Mouse (Mus musculus): Measurements from ENCODE around the gene Mrpl58. TPM values are rescaled to one million over a fixed set of nuclear protein-coding genes. Genes with fewer than 3 reads are reported as not detected.

Mrpl58 gene
- polyA plus RNA-seq, 1 experiment from 2014 or later: 162 TPM

- Histone ChIP-seq H3K4me3 (no peak overlapping the region), H3K27ac (ENCODE audit: poor library complexity, severe bottlenecking) (no peak overlapping the region), H3K36me3 (no peaks in the 10 kb centered on the region), H3K27me3 (replicated peaks) (peaks cover 78% of the 10 kb centered on the region), H3K4me1 (replicated peaks) (peaks cover 24% of the 10 kb centered on the region), H3K9me3 (replicated peaks) (no peaks in the 10 kb centered on the region), H3K4me2 (no peak overlapping the region), H3K9ac (no peak overlapping the region)
- no peak for ATAC-seq (ENCODE audit: insufficient number of reproducible peaks, low FRiP score)
- 54% methylated on average over 8 of the region's 8 CpGs for WGBS
Measured at GRCm38 (mm10) chr11:115371354-115371753, 32.2 kb upstream of the Mrpl58 start.

DNA sequence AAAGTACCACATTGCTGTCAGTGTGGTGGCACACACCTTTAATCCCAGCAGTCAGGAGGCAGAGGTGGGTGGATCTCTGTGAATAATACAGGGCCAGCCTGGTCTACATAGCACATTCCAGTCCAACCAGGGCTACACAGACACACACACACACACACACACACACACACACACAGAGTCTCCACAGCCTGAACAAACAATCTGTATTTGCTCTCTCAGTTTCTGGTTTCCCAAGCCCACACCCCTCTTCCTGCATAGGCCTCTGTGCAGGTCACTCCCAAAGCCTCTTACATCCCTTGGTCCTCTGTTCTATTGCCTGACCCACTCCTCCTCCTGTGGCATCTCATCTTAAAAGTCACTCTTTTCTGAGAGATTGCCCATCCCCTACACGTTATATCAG lies 31.5 kb upstream of the Mrpl58 start:
- Histone ChIP-seq H3K9me3 (replicated peaks) (no peaks in the 10 kb centered on the region), H3K36me3 (no peaks in the 10 kb centered on the region), H3K27me3 (replicated peaks) (peaks cover 77% of the 10 kb centered on the region), H3K4me2 (no peak overlapping the region), H3K9ac (no peak overlapping the region), H3K27ac (ENCODE audit: poor library complexity, severe bottlenecking) (no peak overlapping the region), H3K4me1 (replicated peaks) (peaks cover 18% of the 10 kb centered on the region), H3K4me3 (no peak overlapping the region)
- WGBS: 57% methylated on average over 1 of the region's 1 CpGs
- no peak for ATAC-seq (ENCODE audit: insufficient number of reproducible peaks, low FRiP score)

DNA sequence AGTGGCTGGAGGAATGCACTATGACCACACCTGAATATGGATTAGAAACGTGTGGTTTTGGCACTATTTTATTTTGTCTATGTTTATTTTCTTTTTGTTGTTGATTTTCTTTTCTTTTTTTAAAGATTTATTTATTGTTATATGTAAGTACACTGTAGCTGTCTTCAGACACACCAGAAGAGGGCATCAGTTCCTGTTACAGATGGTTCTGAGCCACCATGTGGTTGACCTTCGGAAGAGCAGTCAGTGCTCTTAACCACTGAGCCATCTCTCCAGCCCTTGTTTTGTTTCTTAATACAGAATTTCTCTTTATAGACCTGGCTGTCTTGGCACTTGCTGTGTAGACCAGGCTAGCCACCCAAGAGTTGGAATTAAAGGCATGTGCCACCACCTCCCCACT lies 30.8 kb upstream of the Mrpl58 start:
- ATAC-seq (ENCODE audit: insufficient number of reproducible peaks, low FRiP score): no peak
- 49% methylated on average over 2 of the region's 2 CpGs for WGBS
- no peak overlapping the region for H3K4me3 ChIP-seq

DNA sequence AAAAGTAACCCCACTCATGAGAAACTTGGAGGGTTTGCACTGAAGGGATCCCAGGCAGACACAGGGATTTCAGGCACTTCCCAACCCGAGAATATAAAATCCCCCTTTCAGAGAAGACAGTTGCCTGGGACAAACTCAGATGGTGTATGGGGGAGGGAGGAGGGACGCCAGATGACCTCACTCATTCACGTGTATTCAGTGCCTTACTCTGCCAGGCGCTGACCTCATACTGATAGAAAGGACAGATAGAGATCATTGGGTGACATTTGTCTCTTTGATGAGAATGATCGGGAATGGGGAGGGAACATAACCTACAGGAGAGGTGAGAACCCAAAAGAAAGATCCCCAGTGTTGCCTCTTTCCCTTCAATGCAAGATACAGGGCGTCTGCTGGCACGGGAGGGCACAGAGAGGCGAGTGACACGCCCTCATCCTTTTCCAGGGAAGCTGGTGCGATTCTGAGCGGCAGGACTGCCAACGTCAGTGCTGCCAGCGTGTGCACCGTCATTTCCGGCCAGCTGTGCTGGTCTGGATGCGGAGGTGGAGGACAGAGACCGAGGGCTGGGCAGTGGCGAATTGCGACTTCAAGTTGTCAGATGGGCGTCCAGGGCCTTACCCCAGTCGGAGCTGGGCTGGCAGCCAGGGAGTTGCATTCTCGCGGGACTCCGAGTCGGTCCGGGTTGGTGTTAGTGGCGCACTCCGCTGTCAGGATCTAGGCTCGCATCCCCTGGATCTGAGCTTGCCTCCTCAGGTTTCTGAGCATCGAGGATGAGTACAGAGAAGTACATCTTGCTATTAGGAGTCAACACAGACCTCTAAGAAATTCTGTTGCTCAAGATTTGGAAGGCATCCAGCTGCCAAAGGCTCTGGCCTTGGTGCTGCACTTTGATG lies 29.5 kb upstream of the Mrpl58 start:
- no peak overlapping the region for H3K27ac ChIP-seq (ENCODE audit: poor library complexity, severe bottlenecking)
- H3K27me3 ChIP-seq (replicated peaks): peaks cover 66% of the 10 kb centered on the region
- peak; percentile 55; the same call in 1 of the 2 replicates for ATAC-seq (ENCODE audit: insufficient number of reproducible peaks, low FRiP score)
- peak overlapping the region; percentile 42 for H3K4me3 ChIP-seq
- H3K9ac ChIP-seq: peak overlapping the region; percentile 67
- no peaks in the 10 kb centered on the region for H3K36me3 ChIP-seq
- H3K9me3 ChIP-seq (replicated peaks): peaks cover 4% of the 10 kb centered on the region; the same call in 1 of the 2 replicates
- 2% methylated on average over 30 of the region's 30 CpGs for WGBS
- peak overlapping the region; percentile 76 for H3K4me2 ChIP-seq
- peaks cover 14% of the 10 kb centered on the region for H3K4me1 ChIP-seq (replicated peaks)

More for the DNA sequence above, 30.8 kb upstream of the Mrpl58 start:
- no peak overlapping the region for H3K4me2 ChIP-seq
- no peak overlapping the region for H3K9ac ChIP-seq
- no peaks in the 10 kb centered on the region for H3K36me3 ChIP-seq
- H3K4me1 ChIP-seq (replicated peaks): peaks cover 14% of the 10 kb centered on the region
- peaks cover 75% of the 10 kb centered on the region for H3K27me3 ChIP-seq (replicated peaks)
- no peak overlapping the region for H3K27ac ChIP-seq (ENCODE audit: poor library complexity, severe bottlenecking)
- no peaks in the 10 kb centered on the region for H3K9me3 ChIP-seq (replicated peaks)

DNA sequence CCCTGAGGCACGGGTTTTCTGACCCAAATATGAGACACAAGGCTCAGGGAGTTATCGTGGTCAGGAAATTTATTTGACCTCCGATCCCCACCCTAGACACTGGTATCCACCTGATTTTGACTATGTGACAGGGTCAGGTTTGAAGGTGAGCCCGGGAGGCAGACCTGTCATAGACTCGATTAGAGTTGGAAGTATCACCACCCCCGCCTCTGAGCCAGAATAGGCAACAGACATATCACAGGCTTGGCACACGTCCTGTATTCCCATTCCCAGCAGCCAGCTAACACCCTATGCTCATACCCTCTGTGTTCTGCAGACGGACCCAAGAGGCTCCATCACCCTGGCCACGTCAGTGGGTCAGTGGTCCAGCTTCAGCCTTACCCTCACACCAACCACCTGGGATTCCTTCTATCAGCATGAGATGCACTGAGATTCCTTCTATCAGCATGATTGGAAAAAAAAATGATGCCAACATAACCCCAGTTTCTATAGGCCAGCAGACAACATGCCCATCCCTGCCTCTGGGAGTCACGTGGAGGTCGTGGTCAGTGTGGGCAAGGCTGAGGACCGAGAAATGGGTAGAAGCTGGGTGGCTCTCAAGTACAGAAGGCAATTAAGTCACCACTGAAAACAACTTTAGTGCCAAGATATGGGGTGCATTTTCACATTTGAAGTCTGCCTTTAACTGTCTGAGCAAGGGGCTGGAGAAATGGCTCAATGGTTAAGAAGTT lies 28.7 kb upstream of the Mrpl58 start:
- H3K27me3 ChIP-seq (replicated peaks): peaks cover 60% of the 10 kb centered on the region

GRCm38 (mm10) chr11:115376722-115377121 lies 26.8 kb upstream of the Mrpl58 start:
- H3K9ac ChIP-seq: no peak overlapping the region
- no peaks in the 10 kb centered on the region for H3K36me3 ChIP-seq
- H3K4me1 ChIP-seq (replicated peaks): peaks cover 17% of the 10 kb centered on the region
- no peak overlapping the region for H3K27ac ChIP-seq (ENCODE audit: poor library complexity, severe bottlenecking)
- no peak for ATAC-seq (ENCODE audit: insufficient number of reproducible peaks, low FRiP score)
- no peak overlapping the region for H3K4me2 ChIP-seq
- H3K4me3 ChIP-seq: no peak overlapping the region
- H3K27me3 ChIP-seq (replicated peaks): peaks cover 42% of the 10 kb centered on the region
- H3K9me3 ChIP-seq (replicated peaks): peaks cover 4% of the 10 kb centered on the region; the same call in 1 of the 2 replicates
- 61% methylated on average over 7 of the region's 7 CpGs for WGBS

More for the DNA sequence above, 28.7 kb upstream of the Mrpl58 start:
- 56% methylated on average over 12 of the region's 12 CpGs for WGBS
- Histone ChIP-seq H3K9ac (peak overlapping the region; percentile 67; the same call in 1 of the 2 replicates), H3K36me3 (no peaks in the 10 kb centered on the region), H3K9me3 (replicated peaks) (peaks cover 4% of the 10 kb centered on the region; the same call in 1 of the 2 replicates), H3K27ac (ENCODE audit: poor library complexity, severe bottlenecking) (no peak overlapping the region), H3K4me3 (peak overlapping the region; percentile 42), H3K4me2 (peak overlapping the region; percentile 76), H3K4me1 (replicated peaks) (peaks cover 14% of the 10 kb centered on the region)
- ATAC-seq (ENCODE audit: insufficient number of reproducible peaks, low FRiP score): no peak

GRCm38 (mm10) chr11:115377254-115377653 lies 26.3 kb upstream of the Mrpl58 start:
- ATAC-seq (ENCODE audit: insufficient number of reproducible peaks, low FRiP score): no peak

GRCm38 (mm10) chr11:115377854-115378253 lies 25.7 kb upstream of the Mrpl58 start:
- no peak for ATAC-seq (ENCODE audit: insufficient number of reproducible peaks, low FRiP score)
- WGBS: 78% methylated on average over 7 of the region's 7 CpGs
- H3K27me3 ChIP-seq (replicated peaks): peaks cover 39% of the 10 kb centered on the region
- H3K4me2 ChIP-seq: no peak overlapping the region
- H3K36me3 ChIP-seq: no peaks in the 10 kb centered on the region
- peaks cover 20% of the 10 kb centered on the region for H3K4me1 ChIP-seq (replicated peaks)
- no peak overlapping the region for H3K4me3 ChIP-seq
- peaks cover 4% of the 10 kb centered on the region; the same call in 1 of the 2 replicates for H3K9me3 ChIP-seq (replicated peaks)
- no peak overlapping the region for H3K27ac ChIP-seq (ENCODE audit: poor library complexity, severe bottlenecking)
- H3K9ac ChIP-seq: no peak overlapping the region

More at GRCm38 (mm10) chr11:115377254-115377653, 26.3 kb upstream of the Mrpl58 start:
- Histone ChIP-seq H3K4me1 (replicated peaks) (peaks cover 17% of the 10 kb centered on the region), H3K9ac (no peak overlapping the region), H3K27me3 (replicated peaks) (peaks cover 38% of the 10 kb centered on the region), H3K4me3 (no peak overlapping the region), H3K27ac (ENCODE audit: poor library complexity, severe bottlenecking) (no peak overlapping the region), H3K9me3 (replicated peaks) (peaks cover 4% of the 10 kb centered on the region; the same call in 1 of the 2 replicates), H3K4me2 (no peak overlapping the region), H3K36me3 (no peaks in the 10 kb centered on the region)
- 81% methylated on average over 4 of the region's 4 CpGs for WGBS

- H3K36me3 ChIP-seq: no peaks in the 10 kb centered on the region
- no peak for ATAC-seq (ENCODE audit: insufficient number of reproducible peaks, low FRiP score)
- H3K4me3 ChIP-seq: peak overlapping the region; percentile 77
- no peak overlapping the region for H3K9ac ChIP-seq
- H3K9me3 ChIP-seq (replicated peaks): peaks cover 4% of the 10 kb centered on the region; the same call in 1 of the 2 replicates
- 12% methylated on average over 9 of the region's 9 CpGs for WGBS
- H3K4me1 ChIP-seq (replicated peaks): peaks cover 30% of the 10 kb centered on the region
- peaks cover 33% of the 10 kb centered on the region for H3K27me3 ChIP-seq (replicated peaks)
- peak overlapping the region; percentile 90 for H3K4me2 ChIP-seq
- peak overlapping the region; percentile 15; the same call in 1 of the 2 replicates for H3K27ac ChIP-seq (ENCODE audit: poor library complexity, severe bottlenecking)
Measured at GRCm38 (mm10) chr11:115381276-115381675, 22.3 kb upstream of the Mrpl58 start.

GRCm38 (mm10) chr11:115381743-115382539 lies 21.6 kb upstream of the Mrpl58 start, which contains the start of gene Cdr2l:
Gene Cdr2l, plus strand, starts transcription at chr11:115381916.
- Histone ChIP-seq H3K4me1 (replicated peaks) (peaks cover 30% of the 10 kb centered on the region), H3K4me2 (peak within 1 kb of the TSS; percentile 90), H3K27me3 (replicated peaks) (peaks cover 27% of the 10 kb centered on the region), H3K36me3 (no peaks in the 10 kb centered on the region), H3K4me3 (peak within 1 kb of the TSS; percentile 77), H3K9ac (peak within 1 kb of the TSS; percentile 85), H3K27ac (ENCODE audit: poor library complexity, severe bottlenecking) (peak within 1 kb of the TSS; percentile 52), H3K9me3 (replicated peaks) (peaks cover 4% of the 10 kb centered on the region; the same call in 1 of the 2 replicates)
- ATAC-seq (ENCODE audit: insufficient number of reproducible peaks, low FRiP score): peak; percentile 78
- under 1% methylated on average over 76 of the region's 76 CpGs for WGBS

Measured in heart, embryonic 12.5 days (tissue).